Mouse (Mus musculus) limb, embryonic 13.5 days (tissue): ENCODE measurements around the gene Gpr173. TPM values are rescaled to one million over a fixed set of nuclear protein-coding genes. Genes with fewer than 3 reads are reported as not detected.

Source experiments
- ATAC-seq: fragments of 200-750 bp; cut with Nextera tagmentation; 2 replicates; pipeline ENCODE4 v1.8.0; 2017; ENCODE audit warnings: low read depth, moderate number of reproducible peaks, moderate TSS enrichment; ENCODE audit not compliant: low FRiP score
- H3K27ac ChIP-seq: fragments of 300-500 bp; sonication (generic); 2 replicates; pipeline ENCODE4 v1.5.1; 2015; ENCODE audit warnings: inconsistent platforms, mild to moderate bottlenecking, moderate library complexity
- H3K27me3 ChIP-seq: fragments of 300-500 bp; sonication (generic); 2 replicates; pipeline ENCODE4 v1.6.1; 2015; ENCODE audit warnings: mild to moderate bottlenecking, inconsistent platforms
- H3K36me3 ChIP-seq: fragments of 300-500 bp; sonication (generic); 2 replicates; pipeline ENCODE4 v1.6.1; 2015; ENCODE audit warnings: inconsistent platforms, mild to moderate bottlenecking, moderate library complexity
- H3K4me1 ChIP-seq: fragments of 300-500 bp; sonication (generic); 2 replicates; pipeline ENCODE4 v1.6.1; 2015; ENCODE audit warnings: inconsistent platforms
- H3K4me2 ChIP-seq: fragments of 300-500 bp; sonication (generic); replicated peaks from 2 replicates; pipeline ENCODE4 v1.6.1; 2015; ENCODE audit warnings: inconsistent platforms, mild to moderate bottlenecking, moderate library complexity
- H3K4me3 ChIP-seq: fragments of 300-500 bp; sonication (generic); 2 replicates; pipeline ENCODE4 v1.5.1; 2015; ENCODE audit warnings: moderate library complexity, mild to moderate bottlenecking, inconsistent platforms
- H3K9ac ChIP-seq: fragments of 300-500 bp; sonication (generic); 2 replicates; pipeline ENCODE4 v1.6.1; 2015; ENCODE audit warnings: mild to moderate bottlenecking, inconsistent platforms
- H3K9me3 ChIP-seq: fragments of 300-500 bp; sonication (generic); 2 replicates; pipeline ENCODE4 v1.6.1; 2016; ENCODE audit warnings: inconsistent platforms
- WGBS: fragments of 180-500 bp; shearing (Covaris S2); methylation state at CpG from one replicate; pipeline ENCODE4 v1.1.7; 2015; 5-methylcytosine and 5-hydroxymethylcytosine counted together
- polyA plus RNA-seq: library from polyadenylated mRNA; unstranded; fragments of >200 nt; fragmentation: Nextera tagmentation; extraction: Ambion mirVana; gene quantifications from 2 replicates; pipeline ENCODE4 v1.2.1, GENCODE M21; 2015

Gpr173 gene
- 4.8 and 5.2 TPM in 2 replicates for polyA plus RNA-seq

- ATAC-seq, result peak; percentile 98
- peak within 1 kb of the TSS; percentile 61 for H3K4me3 ChIP-seq
- WGBS, result 18% methylated on average over 22 of the region's 24 CpGs
- peak within 1 kb of the TSS; percentile 28; the same call in 1 of the 2 replicates for H3K27ac ChIP-seq
- no peaks in the 10 kb centered on the region for H3K9me3 ChIP-seq
- peak within 1 kb of the TSS; percentile 69 for H3K4me2 ChIP-seq
- peaks cover 15% of the 10 kb centered on the region for H3K4me1 ChIP-seq
- H3K9ac ChIP-seq, result peak within 1 kb of the TSS; percentile 71
- no peaks in the 10 kb centered on the region for H3K36me3 ChIP-seq
- H3K27me3 ChIP-seq, result peaks cover 38% of the 10 kb centered on the region
Observed at GRCm38 (mm10) chrX:152368397-152369273, at the start of gene Gpr173. Gene Gpr173 (minus strand): TSS chrX:152368704.

GRCm38 (mm10) chrX:152403251-152403650 lies 34.7 kb upstream of the Gpr173 start:
- no peaks in the 10 kb centered on the region for H3K36me3 ChIP-seq
- no peak overlapping the region for H3K27ac ChIP-seq
- WGBS, result 100% methylated on average over 1 of the region's 1 CpGs
- no peak overlapping the region for H3K9ac ChIP-seq
- peaks cover 47% of the 10 kb centered on the region for H3K27me3 ChIP-seq
- H3K4me1 ChIP-seq, result no peaks in the 10 kb centered on the region
- H3K4me2 ChIP-seq, result no peak overlapping the region
- H3K4me3 ChIP-seq, result no peak overlapping the region
- no peak for ATAC-seq
- no peaks in the 10 kb centered on the region for H3K9me3 ChIP-seq

- H3K27ac ChIP-seq, result no peak overlapping the region
- no peak overlapping the region for H3K4me2 ChIP-seq
- H3K27me3 ChIP-seq, result peaks cover 53% of the 10 kb centered on the region
- H3K36me3 ChIP-seq, result no peaks in the 10 kb centered on the region
- no peak overlapping the region for H3K4me3 ChIP-seq
- no peak overlapping the region for H3K9ac ChIP-seq
- no peak for ATAC-seq
- no peaks in the 10 kb centered on the region for H3K9me3 ChIP-seq
- WGBS, result 79% methylated on average over 2 of the region's 2 CpGs
- no peaks in the 10 kb centered on the region for H3K4me1 ChIP-seq
Observed at GRCm38 (mm10) chrX:152400096-152400495, 31.6 kb upstream of the Gpr173 start.

GRCm38 (mm10) chrX:152368054-152368396 lies 479 bp downstream of the Gpr173 start:
- no peak for ATAC-seq
- peak overlapping the region; percentile 71 for H3K9ac ChIP-seq
- H3K27me3 ChIP-seq, result peaks cover 41% of the 10 kb centered on the region
- H3K27ac ChIP-seq, result no peak overlapping the region
- H3K4me3 ChIP-seq, result peak overlapping the region; percentile 61
- peak overlapping the region; percentile 69 for H3K4me2 ChIP-seq
- no peaks in the 10 kb centered on the region for H3K36me3 ChIP-seq
- 20% methylated on average over 4 of the region's 4 CpGs for WGBS
- H3K9me3 ChIP-seq, result no peaks in the 10 kb centered on the region
- peaks cover 15% of the 10 kb centered on the region for H3K4me1 ChIP-seq

GRCm38 (mm10) chrX:152366418-152366817 lies 2.1 kb downstream of the Gpr173 start:
- no peak overlapping the region for H3K9ac ChIP-seq
- peaks cover 15% of the 10 kb centered on the region for H3K4me1 ChIP-seq
- no peak overlapping the region for H3K27ac ChIP-seq
- peak overlapping the region; percentile 69; the same call in 1 of the 2 replicates for H3K4me2 ChIP-seq
- no peaks in the 10 kb centered on the region for H3K36me3 ChIP-seq
- H3K4me3 ChIP-seq, result no peak overlapping the region
- peaks cover 46% of the 10 kb centered on the region for H3K27me3 ChIP-seq
- WGBS, result 78% methylated on average over 2 of the region's 2 CpGs
- H3K9me3 ChIP-seq, result no peaks in the 10 kb centered on the region
- no peak for ATAC-seq

- H3K27ac ChIP-seq, result no peak overlapping the region
- no peaks in the 10 kb centered on the region for H3K36me3 ChIP-seq
- H3K9ac ChIP-seq, result no peak overlapping the region
- no peaks in the 10 kb centered on the region for H3K9me3 ChIP-seq
- H3K27me3 ChIP-seq, result peaks cover 26% of the 10 kb centered on the region
- no peak overlapping the region for H3K4me3 ChIP-seq
- no peak overlapping the region for H3K4me2 ChIP-seq
- WGBS, result 21% methylated on average over 5 of the region's 5 CpGs
- ATAC-seq, result peak; percentile 28; the same call in 1 of the 2 replicates
- H3K4me1 ChIP-seq, result no peaks in the 10 kb centered on the region
Observed at GRCm38 (mm10) chrX:152352553-152353153, 15.9 kb downstream of the Gpr173 start.

GRCm38 (mm10) chrX:152347041-152347440 lies 21.5 kb downstream of the Gpr173 start:
- Histone ChIP-seq H3K27ac (no peak overlapping the region), H3K4me3 (no peak overlapping the region), H3K4me2 (no peak overlapping the region), H3K27me3 (peaks cover 59% of the 10 kb centered on the region), H3K9me3 (no peaks in the 10 kb centered on the region), H3K9ac (no peak overlapping the region), H3K36me3 (peaks cover 9% of the 10 kb centered on the region; the same call in 1 of the 2 replicates), H3K4me1 (no peaks in the 10 kb centered on the region)
- ATAC-seq, result no peak
- 95% methylated on average over 14 of the region's 14 CpGs for WGBS

- H3K9me3 ChIP-seq, result no peaks in the 10 kb centered on the region
- H3K27ac ChIP-seq, result no peak overlapping the region
- no peak overlapping the region for H3K4me3 ChIP-seq
- H3K4me2 ChIP-seq, result no peak overlapping the region
- H3K9ac ChIP-seq, result no peak overlapping the region
- H3K4me1 ChIP-seq, result no peaks in the 10 kb centered on the region
- H3K27me3 ChIP-seq, result peaks cover 63% of the 10 kb centered on the region
- ATAC-seq, result no peak
- WGBS, result 92% methylated on average over 15 of the region's 15 CpGs
- peaks cover 9% of the 10 kb centered on the region; the same call in 1 of the 2 replicates for H3K36me3 ChIP-seq
Observed at GRCm38 (mm10) chrX:152346587-152346986, 21.9 kb downstream of the Gpr173 start.

GRCm38 (mm10) chrX:152342903-152343302 lies 25.6 kb downstream of the Gpr173 start:
- peaks cover 7% of the 10 kb centered on the region; the same call in 1 of the 2 replicates for H3K4me1 ChIP-seq
- H3K36me3 ChIP-seq, result peaks cover 34% of the 10 kb centered on the region
- no peak for ATAC-seq
- peak overlapping the region; percentile 60 for H3K4me3 ChIP-seq
- peak overlapping the region; percentile 50 for H3K4me2 ChIP-seq
- 33% methylated on average over 6 of the region's 6 CpGs for WGBS
- no peak overlapping the region for H3K9ac ChIP-seq
- no peaks in the 10 kb centered on the region for H3K9me3 ChIP-seq
- peak overlapping the region; percentile 84; the same call in 1 of the 2 replicates for H3K27ac ChIP-seq
- peaks cover 73% of the 10 kb centered on the region for H3K27me3 ChIP-seq

- peaks cover 70% of the 10 kb centered on the region for H3K27me3 ChIP-seq
- peak within 1 kb of the TSS; percentile 60 for H3K4me3 ChIP-seq
- peaks cover 11% of the 10 kb centered on the region; the same call in 1 of the 2 replicates for H3K4me1 ChIP-seq
- ATAC-seq, result peak; percentile 98
- H3K9ac ChIP-seq, result peak within 1 kb of the TSS; percentile 81
- WGBS, result 9% methylated on average over 26 of the region's 27 CpGs
- H3K4me2 ChIP-seq, result peak within 1 kb of the TSS; percentile 70
- H3K27ac ChIP-seq, result peak within 1 kb of the TSS; percentile 84; the same call in 1 of the 2 replicates
- no peaks in the 10 kb centered on the region for H3K9me3 ChIP-seq
- peaks cover 35% of the 10 kb centered on the region for H3K36me3 ChIP-seq
Observed at GRCm38 (mm10) chrX:152342358-152342901, 26.1 kb downstream of the Gpr173 start, which contains the start of gene Tspyl2. Gene Tspyl2 (minus strand): TSS chrX:152342425.

- 19% methylated on average over 11 of the region's 11 CpGs for WGBS
- Histone ChIP-seq H3K4me3 (peak overlapping the region; percentile 60), H3K36me3 (peaks cover 31% of the 10 kb centered on the region), H3K27ac (no peak overlapping the region), H3K4me2 (peak overlapping the region; percentile 70), H3K9me3 (no peaks in the 10 kb centered on the region), H3K4me1 (peaks cover 16% of the 10 kb centered on the region; the same call in 1 of the 2 replicates), H3K9ac (peak overlapping the region; percentile 81), H3K27me3 (peaks cover 70% of the 10 kb centered on the region)
- ATAC-seq, result no peak
Observed at GRCm38 (mm10) chrX:152341496-152341895, 27.0 kb downstream of the Gpr173 start.
